Mouse (Mus musculus) embryonic facial prominence, embryonic 15.5 days (tissue): ENCODE data around the gene Raly. TPM values are rescaled to one million over a fixed set of nuclear protein-coding genes. Genes with fewer than 3 reads are reported as not detected.

Experiments
- ATAC-seq: fragments of 200-750 bp; cut with Nextera tagmentation; 2 replicates; pipeline ENCODE4 v1.8.0; 2017; ENCODE audit warnings: low read depth, moderate TSS enrichment; ENCODE audit not compliant: insufficient number of reproducible peaks, low FRiP score, low TSS enrichment
- H3K27ac ChIP-seq: fragments of 300-500 bp; sonication (generic); replicated peaks from 2 replicates; pipeline ENCODE4 v1.5.1; 2015; ENCODE audit warnings: mild to moderate bottlenecking, inconsistent platforms
- H3K27me3 ChIP-seq: fragments of 300-500 bp; sonication (generic); 2 replicates; pipeline ENCODE4 v1.6.1; 2015; ENCODE audit warnings: inconsistent platforms
- H3K36me3 ChIP-seq: fragments of 300-500 bp; sonication (generic); 2 replicates; pipeline ENCODE4 v1.6.1; 2015; ENCODE audit warnings: mild to moderate bottlenecking, inconsistent platforms
- H3K4me1 ChIP-seq: fragments of 300-500 bp; sonication (generic); 2 replicates; pipeline ENCODE4 v1.6.1; 2015; ENCODE audit warnings: inconsistent platforms
- H3K4me2 ChIP-seq: fragments of 300-500 bp; sonication (generic); replicated peaks from 2 replicates; pipeline ENCODE4 v1.6.1; 2015; ENCODE audit warnings: mild to moderate bottlenecking, inconsistent platforms
- H3K4me3 ChIP-seq: fragments of 300-500 bp; sonication (generic); replicated peaks from 2 replicates; pipeline ENCODE4 v1.5.1; 2015; ENCODE audit warnings: mild to moderate bottlenecking, inconsistent platforms
- H3K9ac ChIP-seq: fragments of 300-500 bp; sonication (generic); 2 replicates; pipeline ENCODE4 v1.6.1; 2015; ENCODE audit warnings: inconsistent platforms
- H3K9me3 ChIP-seq: fragments of 300-500 bp; sonication (generic); replicated peaks from 2 replicates; pipeline ENCODE4 v1.6.1; 2016; ENCODE audit warnings: inconsistent platforms
- WGBS: fragments of 180-500 bp; shearing (Covaris S2); methylation state at CpG from one replicate; pipeline ENCODE4 v1.1.7; 2015; 5-methylcytosine and 5-hydroxymethylcytosine counted together
- polyA plus RNA-seq: library from polyadenylated mRNA; unstranded; fragments of >200 nt; fragmentation: Nextera tagmentation; extraction: Ambion mirVana; gene quantifications from 2 replicates; pipeline ENCODE4 v1.2.1, GENCODE M21; 2015

The Raly gene
- polyA plus RNA-seq, 1 experiment from 2014 or later, result 49.4 TPM

- H3K4me2 ChIP-seq, result no peak overlapping the region
- H3K27ac ChIP-seq, result no peak overlapping the region
- WGBS, result 49% methylated on average over 3 of the region's 3 CpGs
- 0 out of 2 replicates have a peak, but pooled peaks have one; percentile 19 for ATAC-seq
- H3K36me3 ChIP-seq, result no peaks in the 10 kb centered on the region
- H3K4me1 ChIP-seq, result 0 out of 2 replicates have a peak, but pooled peaks cover 3% of the 10 kb centered on the region
- H3K9me3 ChIP-seq, result no peaks in the 10 kb centered on the region; the same call in 1 of the 2 replicates
- H3K9ac ChIP-seq, result no peak overlapping the region
- H3K4me3 ChIP-seq, result no peak overlapping the region
- H3K27me3 ChIP-seq, result no peaks in the 10 kb centered on the region
Observed at GRCm38 (mm10) chr2:154763226-154763625, 27.7 kb upstream of the Raly start.

DNA sequence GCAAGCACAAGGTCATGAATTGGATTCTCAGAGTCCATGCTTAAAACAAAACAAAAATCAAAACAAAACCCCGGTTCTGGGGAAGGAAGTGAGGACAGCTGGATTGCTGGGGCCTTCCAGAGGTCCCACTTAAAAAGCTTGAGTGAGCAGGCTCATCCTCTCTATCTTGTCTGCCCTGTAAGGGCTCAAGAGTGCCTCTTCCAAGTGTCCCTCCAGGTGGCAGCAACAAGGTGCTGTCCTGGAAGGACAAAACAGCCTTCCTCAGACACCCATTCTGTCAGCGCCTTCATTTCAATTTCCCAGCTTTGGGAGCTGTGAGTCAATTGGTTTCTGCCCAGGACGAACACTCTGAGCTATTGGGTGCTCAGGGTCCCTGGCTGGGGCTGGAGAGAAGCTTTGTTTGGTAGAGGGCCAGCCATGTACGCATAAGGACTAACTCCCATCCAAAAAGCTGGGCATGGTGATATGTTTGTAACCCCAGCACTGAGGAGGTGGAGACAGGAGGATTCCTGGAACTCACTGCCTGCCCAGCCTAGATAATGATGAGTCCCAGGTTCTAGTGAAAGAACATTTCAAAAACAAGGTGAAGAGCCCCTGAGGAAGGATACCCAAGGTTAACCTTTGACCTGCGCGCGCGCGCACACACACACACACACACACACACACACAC is 25.9 kb upstream of the Raly start:
- 83% methylated on average over 9 of the region's 9 CpGs for WGBS
- Histone ChIP-seq H3K36me3 (no peaks in the 10 kb centered on the region), H3K4me1 (no peaks in the 10 kb centered on the region), H3K9ac (no peak overlapping the region), H3K27me3 (no peaks in the 10 kb centered on the region), H3K4me2 (no peak overlapping the region), H3K9me3 (no peaks in the 10 kb centered on the region; the same call in 1 of the 2 replicates), H3K4me3 (no peak overlapping the region), H3K27ac (no peak overlapping the region)
- ATAC-seq, result no peak; the same call in 1 of the 2 replicates

DNA sequence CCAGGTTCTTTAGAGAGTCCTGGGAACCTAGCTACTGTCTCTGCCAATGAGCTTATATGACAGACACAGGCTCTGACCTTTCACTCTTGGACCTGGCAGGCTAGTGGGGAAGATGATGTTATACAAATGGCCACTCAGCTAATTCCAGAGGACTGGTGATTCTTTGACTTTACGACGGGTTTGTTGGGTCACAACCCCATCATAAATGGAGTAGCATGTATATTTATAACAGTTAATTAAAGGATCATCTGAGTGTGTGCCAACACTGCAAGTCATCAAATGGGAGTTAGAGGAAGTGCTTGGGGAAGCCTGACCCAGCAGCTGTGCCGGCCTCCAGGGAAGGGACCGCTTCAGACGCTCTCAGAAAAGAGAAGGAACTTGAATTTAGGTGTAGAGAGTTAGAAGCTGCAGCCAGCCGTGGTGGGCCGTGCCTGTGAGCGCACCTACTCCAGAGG is 25.3 kb upstream of the Raly start:
- no peak overlapping the region for H3K9ac ChIP-seq
- ATAC-seq, result no peak
- no peak overlapping the region for H3K4me3 ChIP-seq
- H3K27ac ChIP-seq, result no peak overlapping the region
- WGBS, result 70% methylated on average over 8 of the region's 8 CpGs
- H3K27me3 ChIP-seq, result no peaks in the 10 kb centered on the region
- no peaks in the 10 kb centered on the region for H3K4me1 ChIP-seq
- H3K4me2 ChIP-seq, result no peak overlapping the region
- no peaks in the 10 kb centered on the region; the same call in 1 of the 2 replicates for H3K9me3 ChIP-seq
- H3K36me3 ChIP-seq, result no peaks in the 10 kb centered on the region

- ATAC-seq, result no peak
- no peak overlapping the region for H3K4me3 ChIP-seq
- no peaks in the 10 kb centered on the region for H3K27me3 ChIP-seq
- H3K9me3 ChIP-seq, result no peaks in the 10 kb centered on the region
- 94% methylated on average over 6 of the region's 6 CpGs for WGBS
- H3K4me1 ChIP-seq, result no peaks in the 10 kb centered on the region
- H3K27ac ChIP-seq, result no peak overlapping the region
- H3K36me3 ChIP-seq, result no peaks in the 10 kb centered on the region
- no peak overlapping the region for H3K4me2 ChIP-seq
- H3K9ac ChIP-seq, result no peak overlapping the region
Observed at GRCm38 (mm10) chr2:154767051-154767450, 23.8 kb upstream of the Raly start.

DNA sequence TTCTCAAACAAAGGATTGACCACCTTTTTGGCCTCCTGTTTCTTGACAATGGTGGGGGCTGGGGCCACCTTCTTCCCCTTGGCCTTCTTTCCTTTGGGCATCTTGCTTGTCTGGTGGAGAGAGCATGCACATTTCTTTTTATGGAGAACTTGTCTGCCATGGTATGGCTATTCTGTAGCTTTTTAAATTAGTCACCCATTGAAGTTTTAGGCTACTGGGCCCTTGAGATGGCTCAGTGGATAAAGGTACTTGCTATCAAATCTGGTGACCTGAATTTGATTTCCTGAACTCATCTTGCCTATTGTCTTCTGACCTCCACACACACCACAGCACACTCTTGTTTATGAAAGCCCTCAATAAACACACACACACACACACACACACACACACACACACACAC is 21.0 kb upstream of the Raly start, which contains the start of gene Gm14214:
Gm14214 (minus strand) TSS at position 101 of the 400 bp plus-strand sequence.
- H3K4me2 ChIP-seq, result no peak within 1 kb of the TSS
- H3K4me3 ChIP-seq, result no peak within 1 kb of the TSS
- no peak within 1 kb of the TSS for H3K9ac ChIP-seq
- H3K27me3 ChIP-seq, result no peaks in the 10 kb centered on the region
- no peaks in the 10 kb centered on the region for H3K36me3 ChIP-seq
- ATAC-seq, result no peak
- no peak within 1 kb of the TSS for H3K27ac ChIP-seq
- H3K9me3 ChIP-seq, result no peaks in the 10 kb centered on the region
- H3K4me1 ChIP-seq, result no peaks in the 10 kb centered on the region

DNA sequence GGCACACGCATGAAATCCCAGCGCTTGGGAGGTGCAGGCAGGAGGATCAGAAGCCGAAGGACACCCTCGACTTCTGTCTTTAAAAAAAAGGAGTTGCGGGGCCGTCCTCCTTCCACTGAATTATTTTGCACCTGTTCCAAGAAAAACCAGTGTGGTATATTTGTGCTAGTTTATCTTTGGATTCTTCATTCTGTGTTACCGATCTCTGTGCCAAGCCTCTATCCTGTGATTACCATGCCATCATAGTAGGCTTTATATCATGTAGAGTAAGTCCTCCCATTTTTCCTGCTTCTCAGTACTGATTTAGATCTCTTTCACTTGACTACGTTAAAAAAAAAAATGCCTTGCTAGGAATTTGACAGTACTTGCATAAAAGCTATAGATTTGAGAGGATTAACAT is 19.3 kb upstream of the Raly start:
- Histone ChIP-seq H3K27me3 (no peaks in the 10 kb centered on the region), H3K27ac (no peak overlapping the region), H3K4me3 (no peak overlapping the region), H3K4me2 (no peak overlapping the region), H3K4me1 (no peaks in the 10 kb centered on the region), H3K9ac (no peak overlapping the region), H3K9me3 (no peaks in the 10 kb centered on the region), H3K36me3 (no peaks in the 10 kb centered on the region)
- ATAC-seq, result no peak
- 73% methylated on average over 8 of the region's 8 CpGs for WGBS

DNA sequence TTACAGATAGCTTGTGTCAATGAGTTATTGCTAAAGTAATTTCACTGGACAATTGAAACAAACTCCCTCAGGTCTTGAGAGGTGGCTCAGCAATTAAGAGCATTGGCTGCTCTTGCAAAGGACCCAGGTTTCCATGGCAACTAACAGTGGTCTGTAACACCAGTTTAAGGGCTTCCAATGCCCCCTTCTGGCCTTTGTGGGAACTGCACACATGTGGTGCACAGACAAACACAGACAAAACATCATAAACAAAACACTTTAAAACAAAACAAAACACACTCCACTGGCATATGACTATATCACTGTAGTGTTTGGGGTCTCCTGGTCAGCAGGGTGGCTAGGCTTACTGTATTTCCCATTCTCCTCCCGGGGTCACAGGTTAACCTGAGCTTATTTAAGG is 16.9 kb upstream of the Raly start:
- H3K9me3 ChIP-seq, result no peaks in the 10 kb centered on the region
- H3K27me3 ChIP-seq, result no peaks in the 10 kb centered on the region
- H3K4me3 ChIP-seq, result no peak overlapping the region
- no peaks in the 10 kb centered on the region; the same call in 1 of the 2 replicates for H3K4me1 ChIP-seq
- 80% methylated on average over 1 of the region's 1 CpGs for WGBS
- no peaks in the 10 kb centered on the region for H3K36me3 ChIP-seq
- H3K4me2 ChIP-seq, result no peak overlapping the region
- no peak overlapping the region for H3K9ac ChIP-seq
- no peak overlapping the region for H3K27ac ChIP-seq
- ATAC-seq, result no peak

- H3K4me2 ChIP-seq, result no peak overlapping the region
- H3K27ac ChIP-seq, result no peak overlapping the region
- no peak for ATAC-seq
- WGBS, result 73% methylated on average over 7 of the region's 7 CpGs
- H3K9ac ChIP-seq, result no peak overlapping the region
- H3K4me1 ChIP-seq, result no peaks in the 10 kb centered on the region; the same call in 1 of the 2 replicates
- H3K4me3 ChIP-seq, result no peak overlapping the region
- H3K36me3 ChIP-seq, result no peaks in the 10 kb centered on the region
- H3K27me3 ChIP-seq, result no peaks in the 10 kb centered on the region
- H3K9me3 ChIP-seq, result no peaks in the 10 kb centered on the region
Observed at GRCm38 (mm10) chr2:154776496-154776895, 14.4 kb upstream of the Raly start.

- no peak for ATAC-seq
- 25% methylated on average over 3 of the region's 3 CpGs for WGBS
- H3K4me1 ChIP-seq, result peaks cover 3% of the 10 kb centered on the region; the same call in 1 of the 2 replicates
- no peaks in the 10 kb centered on the region for H3K9me3 ChIP-seq
- H3K36me3 ChIP-seq, result no peaks in the 10 kb centered on the region
- no peak overlapping the region for H3K9ac ChIP-seq
- H3K4me2 ChIP-seq, result no peak overlapping the region
- no peak overlapping the region for H3K4me3 ChIP-seq
- H3K27ac ChIP-seq, result no peak overlapping the region
- no peaks in the 10 kb centered on the region for H3K27me3 ChIP-seq
Observed at GRCm38 (mm10) chr2:154779648-154780047, 11.2 kb upstream of the Raly start.

- no peak for ATAC-seq
- no peak overlapping the region for H3K27ac ChIP-seq
- 43% methylated on average over 4 of the region's 4 CpGs for WGBS
Observed at GRCm38 (mm10) chr2:154782361-154782760, 8.5 kb upstream of the Raly start.

GRCm38 (mm10) chr2:154782856-154783650 is 7.8 kb upstream of the Raly start:
- no peak for ATAC-seq
- no peaks in the 10 kb centered on the region for H3K36me3 ChIP-seq

More at GRCm38 (mm10) chr2:154782361-154782760, 8.5 kb upstream of the Raly start:
- Histone ChIP-seq H3K9ac (no peak overlapping the region), H3K36me3 (no peaks in the 10 kb centered on the region), H3K9me3 (no peaks in the 10 kb centered on the region), H3K4me1 (peaks cover 9% of the 10 kb centered on the region), H3K4me2 (no peak overlapping the region), H3K4me3 (no peak overlapping the region), H3K27me3 (no peaks in the 10 kb centered on the region)

More at GRCm38 (mm10) chr2:154782856-154783650, 7.8 kb upstream of the Raly start:
- Histone ChIP-seq H3K27ac (no peak overlapping the region), H3K27me3 (no peaks in the 10 kb centered on the region), H3K4me2 (no peak overlapping the region), H3K4me3 (no peak overlapping the region), H3K9me3 (no peaks in the 10 kb centered on the region), H3K4me1 (peaks cover 9% of the 10 kb centered on the region), H3K9ac (no peak overlapping the region)
- WGBS, result 72% methylated on average over 17 of the region's 17 CpGs
